Mouse (Mus musculus) ES-E14 (cell line): ENCODE measurements at regions not wholly inside any gene's neighbourhood (a gene's known extent, or its start where the extent isn't known, plus 50 kb on each side); places are given as distances from the start of the nearest gene placed in this dataset.

Experiments
- CHD2 ChIP-seq: IDR thresholded peaks from 2 replicates; pipeline ENCODE4 v1.6.1; 2014; ENCODE audit warnings: mild to moderate bottlenecking, low read depth, low read length, inconsistent platforms
- HCFC1 ChIP-seq: IDR thresholded peaks from 2 replicates; pipeline ENCODE4 v1.6.1; 2012; ENCODE audit warnings: low read length, inconsistent platforms, borderline replicate concordance; ENCODE audit not compliant: insufficient read depth
- MAFK ChIP-seq: IDR thresholded peaks from 2 replicates; pipeline ENCODE4 v1.6.1; 2014; ENCODE audit warnings: mild to moderate bottlenecking, low read depth, low read length, inconsistent platforms; ENCODE audit not compliant: insufficient read depth
- ZC3H11A ChIP-seq: IDR thresholded peaks from 2 replicates; pipeline ENCODE4 v1.6.1; 2012; ENCODE audit warnings: low read depth, mild to moderate bottlenecking, inconsistent platforms, low read length, borderline replicate concordance
- ZNF384 ChIP-seq: IDR thresholded peaks from 2 replicates; pipeline ENCODE4 v1.6.1; 2012; ENCODE audit warnings: low read depth, low read length, inconsistent platforms

DNA sequence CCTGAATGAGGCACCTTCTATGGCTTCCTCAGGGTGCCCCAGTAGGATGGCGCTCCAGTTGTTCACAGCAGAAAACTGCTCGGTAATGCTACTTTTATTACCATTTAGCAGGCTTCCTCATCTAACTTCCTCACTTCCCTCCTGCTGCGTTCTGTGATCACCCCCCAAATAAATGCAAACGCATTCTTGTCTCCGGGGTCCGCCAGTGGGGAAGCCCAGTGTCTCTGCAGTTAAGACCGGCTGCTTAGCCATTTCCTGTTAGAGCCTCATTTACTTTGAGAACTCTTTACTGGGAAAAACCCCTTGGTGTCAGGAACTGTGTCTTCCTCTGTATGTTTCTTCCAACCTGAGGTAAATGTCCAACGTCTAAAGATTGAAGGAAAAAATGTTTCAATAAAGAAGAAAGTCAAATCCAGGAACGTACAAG is 50.2 kb upstream of the Bbx start:
- TF ChIP-seq MAFK (0 out of 2 replicates have a peak, but pooled peaks have one; percentile 12), HCFC1 (no peak), ZC3H11A (no peak), ZNF384 (no peak), CHD2 (no peak)
